Mouse (Mus musculus) embryonic facial prominence, embryonic 14.5 days (tissue): ENCODE measurements at regions not wholly inside any gene's neighbourhood (a gene's known extent, or its start where the extent isn't known, plus 50 kb on each side); places are given as distances from the start of the nearest gene placed in this dataset.

ENCODE experiments used
- ATAC-seq: fragments of 200-750 bp; cut with Nextera tagmentation; 2 replicates; pipeline ENCODE4 v1.8.0; 2017; ENCODE audit warnings: low read depth, moderate number of reproducible peaks, moderate TSS enrichment
- DNase-seq: peaks from one replicate; pipeline ENCODE4 v3.0.0-alpha.2; 2015; ENCODE audit warnings: low spot score
- H3K27ac ChIP-seq: fragments of 300-500 bp; sonication (generic); replicated peaks from 2 replicates; pipeline ENCODE4 v1.5.1; 2014; ENCODE audit warnings: low read depth, mild to moderate bottlenecking, low read length, moderate library complexity
- H3K27me3 ChIP-seq: fragments of 300-500 bp; sonication (generic); replicated peaks from 2 replicates; pipeline ENCODE4 v1.6.1; 2014; ENCODE audit warnings: low read length; ENCODE audit not compliant: control insufficient read depth, insufficient read depth
- H3K36me3 ChIP-seq: fragments of 300-500 bp; sonication (generic); 2 replicates; pipeline ENCODE4 v1.6.1; 2014; ENCODE audit warnings: low read length, mixed read lengths; ENCODE audit not compliant: control insufficient read depth, insufficient read depth
- H3K4me1 ChIP-seq: fragments of 300-500 bp; sonication (generic); 2 replicates; pipeline ENCODE4 v1.6.1; 2014; ENCODE audit warnings: antibody characterized with exemption, low read length; ENCODE audit not compliant: control insufficient read depth, insufficient read depth
- H3K4me2 ChIP-seq: fragments of 300-500 bp; sonication (generic); 2 replicates; pipeline ENCODE4 v1.6.1; 2014; ENCODE audit warnings: low read depth, mild to moderate bottlenecking, low read length, moderate library complexity, mixed read lengths
- H3K4me3 ChIP-seq: fragments of 300-500 bp; sonication (generic); 2 replicates; pipeline ENCODE4 v1.5.1; 2014; ENCODE audit warnings: low read depth, mild to moderate bottlenecking, low read length
- H3K9ac ChIP-seq: fragments of 300-500 bp; sonication (generic); 2 replicates; pipeline ENCODE4 v1.6.1; 2014; ENCODE audit warnings: low read depth, mild to moderate bottlenecking, low read length, moderate library complexity, mixed read lengths
- H3K9me3 ChIP-seq: fragments of 300-500 bp; sonication (generic); 2 replicates; pipeline ENCODE4 v1.6.1; 2016; ENCODE audit warnings: low read length; ENCODE audit not compliant: control insufficient read depth

GRCm38 (mm10) chr3:111281584-111281983 is 1030.8 kb upstream of the Prmt6 start:
- DNase-seq: no peak
- Histone ChIP-seq H3K4me2 (no peak overlapping the region), H3K9me3 (no peaks in the 10 kb centered on the region), H3K27me3 (no peaks in the 10 kb centered on the region), H3K9ac (no peak overlapping the region), H3K4me3 (no peak overlapping the region), H3K4me1 (no peaks in the 10 kb centered on the region), H3K27ac (no peak overlapping the region), H3K36me3 (no peaks in the 10 kb centered on the region)
- no peak for ATAC-seq
